Mouse (Mus musculus): ENCODE data around the gene Bdkrb2. TPM values are rescaled to one million over a fixed set of nuclear protein-coding genes. Genes with fewer than 3 reads are reported as not detected.

The Bdkrb2 gene
- polyA plus RNA-seq, 1 experiment: not detected

DNA sequence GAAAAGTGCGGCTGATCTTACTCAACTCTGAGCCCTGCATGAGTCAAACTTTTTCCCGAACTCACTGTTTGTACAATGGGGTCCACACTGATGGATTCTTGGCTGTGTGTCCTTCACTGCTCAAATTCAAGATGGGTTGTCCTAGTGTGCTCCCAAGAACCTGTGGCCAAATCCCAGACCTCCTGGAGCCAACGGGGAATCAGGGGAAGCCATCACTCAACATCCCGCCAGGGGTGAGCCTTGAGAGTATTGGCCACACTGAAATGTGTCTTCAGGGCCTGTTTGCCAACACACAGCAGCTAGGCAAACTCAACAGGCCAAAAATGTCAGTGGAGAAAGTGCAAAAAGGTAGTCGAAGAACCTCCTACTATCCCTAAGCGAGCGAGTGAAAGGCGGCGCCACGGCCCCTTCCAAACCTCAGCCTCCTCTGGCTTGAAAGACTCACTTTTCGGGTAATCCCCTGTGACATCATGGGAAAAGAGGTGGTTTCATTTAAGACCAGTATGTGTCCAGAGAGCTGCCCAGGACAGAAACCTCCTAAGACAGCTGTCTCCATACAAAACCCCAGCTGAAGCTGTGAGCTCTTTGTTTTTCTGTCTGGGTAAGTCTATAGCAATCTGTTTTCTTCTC is 39.7 kb downstream of the Bdkrb2 start, which contains the start of gene Bdkrb1:
Gene Bdkrb1 (plus strand): TSS at position 505 of the 630 bp plus-strand sequence.
- no peak for TF ChIP-seq GATA1 (IDR thresholded peaks at IDR 0.05; ENCODE audit: low read length)

DNA sequence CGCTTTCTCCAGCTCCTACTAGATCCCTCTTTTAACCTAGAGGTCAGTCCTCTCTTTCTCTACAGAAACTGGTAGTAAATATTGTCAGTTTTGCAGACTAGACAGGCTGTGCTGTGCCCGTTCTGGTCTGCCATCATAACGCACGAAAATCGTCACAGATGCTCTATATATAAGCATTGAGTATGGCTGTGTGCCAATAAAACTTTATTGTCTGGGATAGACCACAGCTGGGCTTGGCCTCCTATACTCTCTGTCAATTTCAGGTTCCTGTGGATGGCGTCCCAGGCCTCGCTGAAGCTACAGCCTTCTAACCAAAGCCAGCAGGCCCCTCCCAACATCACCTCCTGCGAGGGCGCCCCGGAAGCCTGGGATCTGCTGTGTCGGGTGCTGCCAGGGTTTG is 40.9 kb downstream of the Bdkrb2 start:
- no peak for TF ChIP-seq GATA1 (IDR thresholded peaks at IDR 0.05; ENCODE audit: low read length)

DNA sequence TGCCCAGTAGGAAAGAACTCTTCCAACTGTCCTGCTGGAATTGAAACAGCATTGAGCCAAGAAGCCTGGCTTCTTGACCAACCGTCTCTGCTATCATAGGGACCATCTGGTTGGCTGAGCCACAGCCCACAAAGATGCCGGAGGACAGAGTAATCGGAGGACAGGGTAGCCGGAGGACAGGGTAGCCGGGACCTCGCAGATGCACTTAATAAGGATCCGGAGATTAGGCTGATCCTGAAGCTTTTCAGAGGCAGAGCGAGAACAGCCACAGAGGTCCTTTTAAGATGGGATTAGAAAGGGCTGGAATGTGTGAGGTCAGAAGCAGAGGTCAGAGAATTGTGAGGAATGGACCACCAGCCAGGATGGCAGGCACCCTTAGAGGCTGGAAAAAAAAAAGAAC is 42.2 kb downstream of the Bdkrb2 start:
- no peak for TF ChIP-seq GATA1 (IDR thresholded peaks at IDR 0.05; ENCODE audit: low read length)

GRCm38 (mm10) chr12:105606881-105607280 is 43.9 kb downstream of the Bdkrb2 start:
- no peak for TF ChIP-seq GATA1 (IDR thresholded peaks at IDR 0.05; ENCODE audit: low read length)

DNA sequence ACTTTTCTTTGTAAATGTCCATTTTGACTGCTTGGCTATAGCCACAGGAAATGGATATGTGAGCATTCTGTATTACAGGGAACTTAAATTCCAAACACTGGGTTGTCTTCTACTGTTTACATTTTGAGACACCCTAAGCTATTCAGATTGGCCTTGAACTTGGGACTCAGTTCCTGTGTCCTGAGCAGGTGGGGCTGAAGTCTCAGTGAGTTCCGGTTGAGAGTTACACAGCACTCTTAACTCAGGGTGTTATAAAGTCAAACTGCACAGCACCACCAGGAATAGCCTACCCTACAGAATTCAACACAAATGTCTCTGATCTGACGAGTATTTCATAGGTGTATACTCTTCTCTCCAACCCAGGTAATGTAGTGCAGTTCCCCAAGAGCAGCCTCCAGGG is 48.0 kb downstream of the Bdkrb2 start:
- TF ChIP-seq GATA1 (IDR thresholded peaks at IDR 0.05; ENCODE audit: low read length): no peak

- TF ChIP-seq GATA1 (IDR thresholded peaks at IDR 0.05; ENCODE audit: low read length): no peak
These were observed 48.7 kb downstream of the Bdkrb2 start for GRCm38 (mm10) chr12:105611748-105612147.

DNA sequence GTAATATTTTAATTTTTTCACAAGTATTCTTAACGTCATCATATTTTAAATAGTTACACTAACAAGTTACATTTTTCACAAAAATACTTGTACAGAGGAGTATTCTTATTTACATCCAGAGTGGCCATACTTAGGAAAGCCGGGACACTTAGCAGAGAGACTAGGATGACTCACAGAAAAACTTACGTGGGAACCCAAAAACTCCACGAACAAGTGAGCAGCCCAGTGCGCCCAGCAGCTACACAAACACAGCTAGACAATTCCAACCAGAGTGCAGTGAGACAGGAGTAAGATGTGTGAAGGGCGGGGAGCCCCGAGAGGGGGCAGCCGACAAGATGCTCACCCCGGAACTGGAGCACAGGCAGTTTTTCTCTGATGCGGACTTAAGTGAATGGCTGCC is 50.5 kb downstream of the Bdkrb2 start:
- TF ChIP-seq GATA1 (IDR thresholded peaks at IDR 0.05; ENCODE audit: low read length): no peak

DNA sequence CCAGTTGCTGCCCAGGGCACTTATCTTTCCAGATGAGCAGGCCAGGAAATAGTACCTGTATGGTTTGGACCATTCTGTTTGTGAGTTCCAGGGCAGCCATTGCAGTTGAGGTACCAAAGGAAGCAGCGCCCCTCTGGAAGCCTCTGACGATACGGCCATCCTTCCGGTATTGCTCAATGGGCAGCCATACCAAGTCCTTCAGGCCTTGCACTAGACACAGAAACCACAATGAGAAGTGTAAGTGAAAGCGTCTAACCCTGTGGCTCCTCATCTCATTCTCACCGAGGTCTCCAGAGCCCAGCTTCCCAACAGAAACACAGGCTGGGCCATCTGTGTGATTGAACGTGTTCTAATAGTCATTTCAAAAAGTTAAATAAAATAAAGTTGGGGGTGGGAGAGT is 59.0 kb downstream of the Bdkrb2 start:
- no peak for TF ChIP-seq GATA1 (IDR thresholded peaks at IDR 0.05; ENCODE audit: low read length)

DNA sequence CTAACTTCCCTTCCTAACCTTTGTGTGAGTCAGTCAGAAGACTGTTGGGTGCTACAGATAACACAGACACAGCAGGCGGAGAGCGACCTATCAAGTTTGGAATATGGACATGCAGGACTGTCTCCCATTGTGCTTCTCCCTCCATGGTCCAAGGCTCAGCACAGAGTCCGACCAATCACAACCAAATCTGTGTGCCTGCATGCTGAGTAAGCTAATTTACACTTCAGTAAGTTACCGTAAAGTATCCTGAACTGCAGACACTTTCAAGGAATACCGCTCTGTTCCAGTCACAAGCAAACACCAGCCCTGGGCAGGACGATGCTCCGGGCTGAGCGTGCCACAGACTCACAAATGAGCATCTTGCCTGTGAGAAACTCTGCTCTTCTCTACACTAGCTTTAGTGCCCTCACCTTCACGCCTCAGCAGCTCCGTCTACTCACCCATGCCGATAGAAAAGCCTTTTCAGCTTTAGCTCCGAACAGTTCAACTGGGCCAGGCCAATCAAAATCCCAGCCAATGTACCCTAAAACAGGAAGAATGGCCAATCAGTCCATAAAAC is 60.0 kb downstream of the Bdkrb2 start:
- TF ChIP-seq GATA1 (IDR thresholded peaks at IDR 0.05; ENCODE audit: low read length): no peak

GRCm38 (mm10) chr12:105625798-105626197 is 62.8 kb downstream of the Bdkrb2 start:
- no peak for TF ChIP-seq GATA1 (IDR thresholded peaks at IDR 0.05; ENCODE audit: low read length)

- TF ChIP-seq GATA1 (IDR thresholded peaks at IDR 0.05; ENCODE audit: low read length): no peak
These were observed 71.5 kb downstream of the Bdkrb2 start for GRCm38 (mm10) chr12:105634374-105635067.

DNA sequence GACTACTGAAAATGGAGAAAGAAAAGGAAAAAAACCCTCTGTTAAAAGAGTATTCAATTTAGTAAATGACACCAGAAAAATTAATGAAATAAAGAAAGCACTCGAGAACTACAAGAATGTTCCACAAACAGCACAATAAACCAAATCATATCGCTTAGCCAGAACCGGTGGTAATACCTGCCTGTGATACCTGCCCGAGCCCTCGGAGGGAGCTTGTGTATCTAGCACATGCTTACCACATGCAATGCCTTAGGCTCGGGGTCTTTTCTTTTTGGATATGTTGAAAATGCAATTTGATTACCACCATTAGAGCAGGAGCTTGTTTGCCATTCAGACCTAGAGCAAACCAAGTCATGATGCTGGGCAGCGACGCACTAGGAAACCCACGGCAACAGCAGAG is 73.5 kb downstream of the Bdkrb2 start:
- no peak for TF ChIP-seq GATA1 (IDR thresholded peaks at IDR 0.05; ENCODE audit: low read length)

DNA sequence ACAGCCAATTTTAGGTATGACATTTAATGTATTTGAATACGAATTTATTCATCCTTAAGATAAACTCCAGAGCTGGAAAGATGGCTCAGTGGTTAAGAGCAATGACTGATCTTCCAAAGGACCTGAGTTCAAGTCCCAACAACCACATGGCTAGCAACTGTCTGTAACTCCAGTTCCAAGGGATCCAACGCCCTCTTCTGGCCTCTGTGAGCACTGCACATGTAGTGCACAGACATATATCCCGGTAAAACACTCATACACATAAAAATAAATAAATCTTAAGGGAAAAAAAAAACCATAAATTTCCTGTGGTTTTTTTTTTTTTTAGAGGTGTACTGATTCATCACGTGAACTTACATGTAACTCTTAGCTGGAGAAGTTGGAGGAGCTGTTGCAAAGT is 74.5 kb downstream of the Bdkrb2 start:
- TF ChIP-seq GATA1 (IDR thresholded peaks at IDR 0.05; ENCODE audit: low read length): no peak

DNA sequence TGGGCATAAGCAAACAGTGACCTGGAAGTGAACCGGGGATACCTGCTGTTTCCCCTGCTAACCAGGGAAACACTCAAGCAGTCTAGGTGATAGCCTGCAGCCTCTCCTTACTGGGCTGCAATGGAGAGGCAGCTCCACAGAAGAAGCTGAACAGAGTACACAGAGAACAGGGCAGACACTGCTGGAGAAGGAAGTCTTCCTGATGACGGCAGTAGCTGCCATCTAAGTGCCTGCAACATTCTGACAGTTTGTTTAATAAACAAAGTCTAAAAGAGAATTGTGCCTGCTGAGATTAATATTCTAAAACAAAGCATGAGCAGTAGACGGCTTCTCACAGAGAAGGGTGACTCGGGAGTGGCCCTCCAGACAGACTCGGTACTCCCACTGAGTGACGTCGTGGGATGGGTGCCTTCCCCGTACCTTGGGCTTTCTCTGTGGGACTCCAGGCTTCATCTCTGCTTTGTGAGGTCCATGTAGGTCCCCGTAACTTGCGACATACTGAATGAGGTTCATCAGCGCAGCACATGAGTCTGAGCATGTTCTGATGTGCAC is 79.8 kb downstream of the Bdkrb2 start:
- no peak for TF ChIP-seq GATA1 (IDR thresholded peaks at IDR 0.05; ENCODE audit: low read length)

Other genes starting within 250 kb of the Bdkrb2 start
- gene Tunar, start 229.4 kb upstream of the Bdkrb2 start, polyA plus RNA-seq (2012): not detected in 2 replicates
- not detected in 2 replicates for gene D430019H16Rik, start 109.4 kb upstream of the Bdkrb2 start, polyA plus RNA-seq (2012)
- gene Bdkrb1, start 39.9 kb downstream of the Bdkrb2 start, polyA plus RNA-seq (2012): not detected in 2 replicates
- 2.0 and 2.5 TPM in 2 replicates for gene Gskip, start 121.6 kb downstream of the Bdkrb2 start, polyA plus RNA-seq (2012)
- 23.9 and 28.7 TPM in 2 replicates for gene Atg2b, start 122.0 kb downstream of the Bdkrb2 start, polyA plus RNA-seq (2012)
- gene Ak7, start 142.8 kb downstream of the Bdkrb2 start, polyA plus RNA-seq (2012): 0.03 and 0.05 TPM in 2 replicates
- gene Papola, start 221.5 kb downstream of the Bdkrb2 start, polyA plus RNA-seq (2012): 408 and 637 TPM in 2 replicates